Mouse (Mus musculus) embryo, embryonic 11.5 days (tissue): Measurements from ENCODE around the gene BC004004.
"Not testable (repeated sequence)": the region's sequence is repeated elsewhere in the genome, so short reads cannot be mapped to it uniquely, and the experiment has no call there.

Source experiments
- DNase-seq: peaks from one replicate; pipeline ENCODE4 v3.0.0-alpha.2; 2012; ENCODE audit warnings: low read depth, low spot score

Gene BC004004

GRCm38 (mm10) chr17:29259489-29259888 is 9.1 kb upstream of the BC004004 start:
- DNase-seq: peak; percentile 73

- DNase-seq: no peak
Measured at GRCm38 (mm10) chr17:29260501-29260900, 8.1 kb upstream of the BC004004 start.

- no peak for DNase-seq
Measured at GRCm38 (mm10) chr17:29261603-29262258, 6.9 kb upstream of the BC004004 start.

GRCm38 (mm10) chr17:29262259-29262649 is 6.3 kb upstream of the BC004004 start:
- no peak for DNase-seq

GRCm38 (mm10) chr17:29263417-29263816 is 5.2 kb upstream of the BC004004 start:
- no peak for DNase-seq

- DNase-seq: peak; percentile 74
Measured at GRCm38 (mm10) chr17:29263840-29264633, 4.6 kb upstream of the BC004004 start, which contains the start of gene Ppil1. Gene Ppil1, minus strand, starts transcription at chr17:29264186.

- DNase-seq: no peak
Measured at GRCm38 (mm10) chr17:29264760-29265159, 3.8 kb upstream of the BC004004 start.

GRCm38 (mm10) chr17:29267040-29267439 is 1.5 kb upstream of the BC004004 start:
- not testable (repeated sequence) for DNase-seq

- DNase-seq: no peak
Measured at GRCm38 (mm10) chr17:29267931-29268681, 482 bp upstream of the BC004004 start.

GRCm38 (mm10) chr17:29269349-29269706 is 740 bp downstream of the BC004004 start:
- DNase-seq: no peak

- DNase-seq: no peak
Measured at GRCm38 (mm10) chr17:29270148-29270698, 1.6 kb downstream of the BC004004 start.

GRCm38 (mm10) chr17:29273156-29273555 is 4.6 kb downstream of the BC004004 start:
- DNase-seq: no peak

GRCm38 (mm10) chr17:29273889-29274288 is 5.3 kb downstream of the BC004004 start:
- no peak for DNase-seq

GRCm38 (mm10) chr17:29280422-29280821 is 11.8 kb downstream of the BC004004 start:
- DNase-seq: no peak

- DNase-seq: no peak
Measured at GRCm38 (mm10) chr17:29281541-29281940, 13.0 kb downstream of the BC004004 start.

- DNase-seq: no peak
Measured at GRCm38 (mm10) chr17:29282216-29282952, 13.8 kb downstream of the BC004004 start.

GRCm38 (mm10) chr17:29291793-29292192 is 23.2 kb downstream of the BC004004 start:
- no peak for DNase-seq

- no peak for DNase-seq
Measured at GRCm38 (mm10) chr17:29292996-29293395, 24.4 kb downstream of the BC004004 start.

GRCm38 (mm10) chr17:29293807-29294605 is 25.4 kb downstream of the BC004004 start:
- no peak for DNase-seq

GRCm38 (mm10) chr17:29295835-29296234 is 27.2 kb downstream of the BC004004 start:
- DNase-seq: no peak
